Mouse (Mus musculus) gastrocnemius, adult 2 months (tissue): ENCODE measurements around the gene Gm13691. TPM values are rescaled to one million over a fixed set of nuclear protein-coding genes. Genes with fewer than 3 reads are reported as not detected.
"Not testable (repeated sequence)": the region's sequence is repeated elsewhere in the genome, so short reads cannot be mapped to it uniquely, and the experiment has no call there.

Experiments
- DNase-seq: peaks from one replicate; pipeline ENCODE4 v3.0.0; 2022
- H3K27ac ChIP-seq: fragments of 200-600 bp; 2 replicates; pipeline ENCODE4 v1.8.1; 2022; ENCODE audit warnings: mild to moderate bottlenecking
- H3K4me3 ChIP-seq: fragments of 200-600 bp; 2 replicates; pipeline ENCODE4 v1.8.1; 2022; ENCODE audit warnings: mild to moderate bottlenecking, moderate library complexity
- CTCF ChIP-seq: fragments of 200-600 bp; IDR thresholded peaks from 2 replicates; pipeline ENCODE4 v1.8.1; 2022; ENCODE audit warnings: antibody characterized with exemption, mild to moderate bottlenecking, moderate library complexity
- intact Hi-C: fragments of 180-260 bp; cut with DNase I; formaldehyde crosslinking; loops from one replicate; pipeline ENCODE4 v1.15.1; 2025
- long read RNA-seq, 2 experiments: library from polyadenylated mRNA; stranded (forward); transcript quantifications; one replicate each; pipeline ENCODE4 v2.0.0; 2021
- total RNA-seq, 2 experiments: library from RNA; stranded (reverse); gene quantifications; 2 replicates each; pipeline ENCODE4 v1.2.3; 2021

Gene Gm13691
- total RNA-seq: under 1 TPM; 0.69 to 0.95 TPM
- long read RNA-seq, experiment 1: 0 reads
- long read RNA-seq, experiment 2: 0 reads

- H3K4me3 ChIP-seq, H3K27ac ChIP-seq, intact Hi-C loops, DNase-seq: not testable (repeated sequence)
Measured at GRCm38 (mm10) chr2:83990253-83990652, at the start of gene Gm13691. Gene Gm13691 (plus strand): TSS chr2:83990553.

- TF ChIP-seq CTCF: no peak
- DNase-seq: peak; percentile 17
- intact Hi-C loops: no loop called here
- Histone ChIP-seq H3K27ac (no peak within 1 kb of the TSS), H3K4me3 (peak within 1 kb of the TSS; percentile 45)
Measured at GRCm38 (mm10) chr2:83940931-83941361, 49.4 kb upstream of the Gm13691 start, which contains the start of gene Zswim2. Gene Zswim2 (minus strand): TSS chr2:83941228.

- Histone ChIP-seq H3K4me3 (peak overlapping the region; percentile 45; the same call in 1 of the 2 replicates), H3K27ac (no peak overlapping the region)
- TF ChIP-seq CTCF: no peak
- DNase-seq: no peak
- intact Hi-C loops: no loop called here
Measured at GRCm38 (mm10) chr2:83941378-83941777, 49.0 kb upstream of the Gm13691 start.

- Histone ChIP-seq H3K4me3 (no peak overlapping the region), H3K27ac (no peak overlapping the region)
- intact Hi-C loops: no loop called here
- TF ChIP-seq CTCF: no peak
- no peak for DNase-seq
Measured at GRCm38 (mm10) chr2:83941792-83942191, 48.6 kb upstream of the Gm13691 start.

GRCm38 (mm10) chr2:83955393-83955792 is 35.0 kb upstream of the Gm13691 start, which contains the start of gene Gm13698:
Gene Gm13698 (plus strand): TSS chr2:83955693.
- intact Hi-C loops: not testable (repeated sequence)

GRCm38 (mm10) chr2:83961203-83961602 is 29.1 kb upstream of the Gm13691 start, which contains the start of gene Gm13693:
Gene Gm13693 (plus strand): TSS chr2:83961503.
- H3K27ac ChIP-seq, intact Hi-C loops, DNase-seq, H3K4me3 ChIP-seq: not testable (repeated sequence)

More at GRCm38 (mm10) chr2:83955393-83955792, 35.0 kb upstream of the Gm13691 start, which contains the start of gene Gm13698:
- not testable (repeated sequence) for H3K4me3 ChIP-seq, DNase-seq, H3K27ac ChIP-seq

- intact Hi-C loops, H3K27ac ChIP-seq, H3K4me3 ChIP-seq, DNase-seq: not testable (repeated sequence)
Measured at GRCm38 (mm10) chr2:83967013-83967412, 23.3 kb upstream of the Gm13691 start, which contains the start of gene Gm13695. Gene Gm13695 (plus strand): TSS chr2:83967313.

GRCm38 (mm10) chr2:83972823-83973222 is 17.5 kb upstream of the Gm13691 start, which contains the start of gene Gm13696:
Gene Gm13696 (plus strand): TSS chr2:83973123.
- H3K27ac ChIP-seq, DNase-seq, intact Hi-C loops: not testable (repeated sequence)

GRCm38 (mm10) chr2:83978633-83979032 is 11.7 kb upstream of the Gm13691 start, which contains the start of gene Gm13694:
Gene Gm13694 (plus strand): TSS chr2:83978933.
- DNase-seq, H3K4me3 ChIP-seq, H3K27ac ChIP-seq, intact Hi-C loops: not testable (repeated sequence)

More at GRCm38 (mm10) chr2:83972823-83973222, 17.5 kb upstream of the Gm13691 start, which contains the start of gene Gm13696:
- H3K4me3 ChIP-seq: not testable (repeated sequence)

GRCm38 (mm10) chr2:83984443-83984842 is 5.9 kb upstream of the Gm13691 start, which contains the start of gene Gm13697:
Gene Gm13697 (plus strand): TSS chr2:83984743.
- H3K27ac ChIP-seq, H3K4me3 ChIP-seq, intact Hi-C loops, DNase-seq: not testable (repeated sequence)

- Histone ChIP-seq H3K4me3 (peak overlapping the region; percentile 60), H3K27ac (peak overlapping the region; percentile 46)
- intact Hi-C loops, DNase-seq: not testable (repeated sequence)
Measured at GRCm38 (mm10) chr2:83993639-83994255, 3.4 kb downstream of the Gm13691 start.

GRCm38 (mm10) chr2:83994526-83994925 is 4.2 kb downstream of the Gm13691 start:
- H3K27ac ChIP-seq, H3K4me3 ChIP-seq, intact Hi-C loops, DNase-seq: not testable (repeated sequence)

GRCm38 (mm10) chr2:84008913-84009312 is 18.6 kb downstream of the Gm13691 start:
- H3K4me3 ChIP-seq: no peak overlapping the region
- intact Hi-C loops: no loop called here
- DNase-seq: no peak
- TF ChIP-seq CTCF: no peak
- no peak overlapping the region for H3K27ac ChIP-seq
